Mouse (Mus musculus) stomach, embryonic 14.5 days (tissue): ENCODE measurements at regions not wholly inside any gene's neighbourhood (a gene's known extent, or its start where the extent isn't known, plus 50 kb on each side); places are given as distances from the start of the nearest gene placed in this dataset.

ENCODE experiments used
- ATAC-seq: fragments of 200-750 bp; cut with Nextera tagmentation; 2 replicates; pipeline ENCODE4 v1.8.0; 2017; ENCODE audit warnings: low read depth, moderate TSS enrichment; ENCODE audit not compliant: insufficient number of reproducible peaks, insufficient read depth, low FRiP score
- H3K27ac ChIP-seq: fragments of 300-500 bp; sonication (generic); 2 replicates; pipeline ENCODE4 v1.5.1; 2014; ENCODE audit warnings: mild to moderate bottlenecking, low read length, moderate library complexity, mixed read lengths
- H3K27me3 ChIP-seq: fragments of 300-500 bp; sonication (generic); 2 replicates; pipeline ENCODE4 v1.6.1; 2014; ENCODE audit warnings: low read length, control low read depth, mixed read lengths; ENCODE audit not compliant: control insufficient read depth, insufficient read depth
- H3K36me3 ChIP-seq: fragments of 300-500 bp; sonication (generic); 2 replicates; pipeline ENCODE4 v1.6.1; 2014; ENCODE audit warnings: mild to moderate bottlenecking, control low read depth, low read length, moderate library complexity, mixed read lengths; ENCODE audit not compliant: control insufficient read depth, insufficient read depth
- H3K4me1 ChIP-seq: fragments of 300-500 bp; sonication (generic); 2 replicates; pipeline ENCODE4 v1.6.1; 2014; ENCODE audit warnings: low read length, control low read depth, mixed read lengths; ENCODE audit not compliant: control insufficient read depth, insufficient read depth
- H3K4me2 ChIP-seq: fragments of 300-500 bp; sonication (generic); replicated peaks from 2 replicates; pipeline ENCODE4 v1.6.1; 2014; ENCODE audit warnings: low read depth, low read length, control low read depth
- H3K4me3 ChIP-seq: fragments of 300-500 bp; sonication (generic); 2 replicates; pipeline ENCODE4 v1.5.1; 2014; ENCODE audit warnings: low read depth, low read length, control low read depth
- H3K9ac ChIP-seq: fragments of 300-500 bp; sonication (generic); replicated peaks from 2 replicates; pipeline ENCODE4 v1.6.1; 2014; ENCODE audit warnings: low read depth, mild to moderate bottlenecking, control low read depth, low read length, moderate library complexity, mixed read lengths
- H3K9me3 ChIP-seq: fragments of 300-500 bp; sonication (generic); 2 replicates; pipeline ENCODE4 v1.6.1; 2016; ENCODE audit warnings: low read depth, low read length, control low read depth; ENCODE audit not compliant: control insufficient read depth
- WGBS: fragments of 180-500 bp; shearing (Covaris S2); extraction: QIAGEN DNeasy Blood & Tissue Kit; methylation state at CpG from one replicate; pipeline ENCODE4 v1.1.7; 2014; 5-methylcytosine and 5-hydroxymethylcytosine counted together

- H3K4me1 ChIP-seq, result no peaks in the 10 kb centered on the region
- H3K36me3 ChIP-seq, result no peaks in the 10 kb centered on the region
- H3K9me3 ChIP-seq, result no peaks in the 10 kb centered on the region
- no peak for ATAC-seq
- H3K9ac ChIP-seq, result no peak overlapping the region
- no peak overlapping the region for H3K4me3 ChIP-seq
- no peak overlapping the region for H3K4me2 ChIP-seq
- H3K27me3 ChIP-seq, result no peaks in the 10 kb centered on the region
- no peak overlapping the region for H3K27ac ChIP-seq
- WGBS, result 86% methylated on average over 5 of the region's 5 CpGs
Measured at GRCm38 (mm10) chr8:87303522-87303921, 168.9 kb downstream of the Cbln1 start.

GRCm38 (mm10) chr8:87297761-87298160 lies 174.6 kb downstream of the Cbln1 start:
- Histone ChIP-seq H3K9ac (no peak overlapping the region), H3K4me2 (no peak overlapping the region), H3K27me3 (no peaks in the 10 kb centered on the region), H3K27ac (no peak overlapping the region), H3K4me3 (no peak overlapping the region), H3K36me3 (no peaks in the 10 kb centered on the region), H3K4me1 (no peaks in the 10 kb centered on the region), H3K9me3 (no peaks in the 10 kb centered on the region)
- WGBS, result 92% methylated on average over 6 of the region's 6 CpGs
- no peak for ATAC-seq

GRCm38 (mm10) chr8:87297331-87297730 lies 175.1 kb downstream of the Cbln1 start:
- Histone ChIP-seq H3K9ac (no peak overlapping the region), H3K4me1 (no peaks in the 10 kb centered on the region), H3K9me3 (no peaks in the 10 kb centered on the region), H3K27me3 (no peaks in the 10 kb centered on the region), H3K4me2 (no peak overlapping the region), H3K36me3 (no peaks in the 10 kb centered on the region), H3K27ac (no peak overlapping the region), H3K4me3 (no peak overlapping the region)
- ATAC-seq, result no peak
- 88% methylated on average over 3 of the region's 3 CpGs for WGBS

GRCm38 (mm10) chr8:87286059-87286458 lies 186.3 kb downstream of the Cbln1 start:
- Histone ChIP-seq H3K9me3 (no peaks in the 10 kb centered on the region), H3K27ac (no peak overlapping the region), H3K4me3 (no peak overlapping the region), H3K9ac (no peak overlapping the region), H3K36me3 (no peaks in the 10 kb centered on the region), H3K4me2 (no peak overlapping the region), H3K4me1 (no peaks in the 10 kb centered on the region), H3K27me3 (no peaks in the 10 kb centered on the region)
- no peak for ATAC-seq
- 77% methylated on average over 8 of the region's 8 CpGs for WGBS

- Histone ChIP-seq H3K27ac (no peak overlapping the region), H3K27me3 (no peaks in the 10 kb centered on the region), H3K4me2 (no peak overlapping the region), H3K4me3 (no peak overlapping the region), H3K36me3 (no peaks in the 10 kb centered on the region), H3K9ac (no peak overlapping the region), H3K9me3 (no peaks in the 10 kb centered on the region), H3K4me1 (no peaks in the 10 kb centered on the region)
- WGBS, result 62% methylated on average over 4 of the region's 4 CpGs
- ATAC-seq, result no peak
Measured at GRCm38 (mm10) chr8:87284356-87284755, 188.1 kb downstream of the Cbln1 start.

GRCm38 (mm10) chr8:87282511-87282910 lies 189.9 kb downstream of the Cbln1 start:
- H3K27me3 ChIP-seq, result no peaks in the 10 kb centered on the region
- H3K36me3 ChIP-seq, result no peaks in the 10 kb centered on the region
- H3K27ac ChIP-seq, result no peak overlapping the region
- WGBS, result 95% methylated on average over 4 of the region's 4 CpGs
- no peak overlapping the region for H3K4me3 ChIP-seq
- H3K9me3 ChIP-seq, result no peaks in the 10 kb centered on the region
- no peak overlapping the region for H3K4me2 ChIP-seq
- ATAC-seq, result no peak
- no peak overlapping the region for H3K9ac ChIP-seq
- no peaks in the 10 kb centered on the region for H3K4me1 ChIP-seq

- Histone ChIP-seq H3K9me3 (no peaks in the 10 kb centered on the region), H3K9ac (no peak overlapping the region), H3K36me3 (no peaks in the 10 kb centered on the region), H3K27me3 (no peaks in the 10 kb centered on the region), H3K27ac (no peak overlapping the region), H3K4me3 (no peak overlapping the region), H3K4me2 (no peak overlapping the region), H3K4me1 (no peaks in the 10 kb centered on the region)
- 39% methylated on average over 6 of the region's 6 CpGs for WGBS
- ATAC-seq, result no peak
Measured at GRCm38 (mm10) chr8:87273328-87273727, 199.1 kb downstream of the Cbln1 start.

GRCm38 (mm10) chr8:87270525-87271187 lies 201.8 kb downstream of the Cbln1 start:
- WGBS, result 73% methylated on average over 3 of the region's 3 CpGs
- Histone ChIP-seq H3K9ac (no peak overlapping the region), H3K4me1 (no peaks in the 10 kb centered on the region), H3K4me3 (no peak overlapping the region), H3K36me3 (no peaks in the 10 kb centered on the region), H3K27me3 (no peaks in the 10 kb centered on the region), H3K9me3 (no peaks in the 10 kb centered on the region), H3K4me2 (no peak overlapping the region), H3K27ac (no peak overlapping the region)
- ATAC-seq, result no peak

- Histone ChIP-seq H3K4me2 (no peak overlapping the region), H3K4me1 (no peaks in the 10 kb centered on the region), H3K36me3 (no peaks in the 10 kb centered on the region), H3K9me3 (no peaks in the 10 kb centered on the region), H3K27me3 (no peaks in the 10 kb centered on the region), H3K27ac (no peak overlapping the region), H3K9ac (no peak overlapping the region), H3K4me3 (no peak overlapping the region)
- no peak for ATAC-seq
Measured at GRCm38 (mm10) chr8:87268159-87268558, 204.2 kb downstream of the Cbln1 start.
